Mouse (Mus musculus): Measurements from ENCODE around the gene Ucp1. TPM values are rescaled to one million over a fixed set of nuclear protein-coding genes. Genes with fewer than 3 reads are reported as not detected.

Ucp1 gene
- total and polyA plus RNA-seq, 2 experiments from 2014 or later = 0.15 TPM; not detected in 1

DNA sequence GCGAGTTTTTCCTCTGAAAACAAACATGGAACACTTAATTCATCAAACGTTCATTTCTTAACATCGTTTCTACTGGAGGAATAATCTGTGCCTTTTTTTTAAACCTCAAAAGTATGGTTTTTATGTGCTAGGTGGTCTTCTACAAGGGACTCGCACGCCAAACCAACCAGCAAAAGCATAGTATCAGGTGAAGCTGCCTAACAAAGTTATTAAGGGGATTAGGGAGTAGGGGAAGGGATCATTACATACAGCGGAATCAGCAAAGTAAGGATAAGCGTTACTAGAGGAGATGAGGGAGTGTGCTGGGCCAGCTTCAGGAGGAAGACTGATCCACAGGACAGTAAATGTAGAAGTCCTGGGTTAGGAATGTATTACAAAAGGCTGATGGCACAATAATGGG lies 42.7 kb downstream of the Ucp1 start:
- ATAC-seq (ENCODE audit: low FRiP score) (no peak), DNase-seq (ENCODE audit: low spot score) (no peak)
- no peak overlapping the region for H3K9ac ChIP-seq (replicated peaks; ENCODE audit: low read length, poor library complexity, severe bottlenecking)
- no peaks in the 10 kb centered on the region for H3K9me3 ChIP-seq (ENCODE audit: low read length)
- H3K4me1 ChIP-seq (ENCODE audit: insufficient read depth, low read length) = peaks cover 2% of the 10 kb centered on the region; the same call in 1 of the 2 replicates
- TF ChIP-seq CTCF (IDR thresholded peaks at IDR 0.05) = no peak
- H3K27ac ChIP-seq (ENCODE audit: low read depth, low read length) = no peak overlapping the region
- 0 out of 2 replicates have a peak, but pooled peaks cover 7% of the 10 kb centered on the region for H3K36me3 ChIP-seq (ENCODE audit: insufficient read depth, low read length)
- 6% methylated on average over 7 of the region's 7 CpGs for WGBS
- H3K4me3 ChIP-seq (ENCODE audit: low read depth, low read length) = peak overlapping the region; percentile 82
- peak overlapping the region; percentile 84 for H3K4me2 ChIP-seq (ENCODE audit: low read depth, low read length, poor library complexity, severe bottlenecking)
- no peaks in the 10 kb centered on the region for H3K27me3 ChIP-seq (ENCODE audit: insufficient read depth, low read length)

DNA sequence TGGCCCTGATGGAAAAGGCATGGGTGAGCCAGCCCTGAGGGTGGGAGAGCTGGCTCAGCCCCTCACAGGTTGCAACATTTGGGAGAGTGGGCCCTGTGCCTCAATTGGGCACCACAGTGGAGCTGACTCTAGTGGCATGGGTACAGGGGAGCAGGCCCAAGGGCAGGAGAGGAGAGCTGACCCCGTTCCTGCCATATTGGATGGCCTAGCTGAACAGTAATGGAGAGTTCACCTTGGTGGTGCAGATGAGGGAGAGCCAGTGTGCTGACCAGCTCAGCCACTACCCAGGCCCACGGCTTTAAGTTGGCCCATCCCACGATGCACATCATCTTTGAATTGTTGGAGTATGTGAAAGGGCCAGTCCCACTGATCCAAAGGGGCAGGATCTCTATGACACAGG lies 51.9 kb downstream of the Ucp1 start:
- WGBS = 86% methylated on average over 3 of the region's 3 CpGs

DNA sequence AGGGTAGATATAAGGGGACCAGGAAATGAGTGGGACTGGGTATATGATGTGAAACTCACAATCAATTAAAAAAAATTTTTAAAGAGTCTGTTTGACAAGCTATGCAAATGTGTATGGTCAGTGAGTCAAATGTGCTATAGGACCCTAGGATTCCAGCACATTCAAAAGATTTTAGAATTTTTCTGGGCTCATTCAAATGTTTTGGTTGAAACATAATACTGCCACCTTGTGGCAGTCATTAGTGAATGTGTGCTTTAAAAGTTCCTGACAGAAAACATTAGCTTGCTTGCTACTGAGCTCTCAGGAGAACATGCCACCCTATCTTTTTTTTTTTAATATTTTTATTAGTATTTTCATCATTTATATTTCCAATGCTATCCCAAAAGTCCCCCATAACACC lies 52.5 kb downstream of the Ucp1 start:
- ATAC-seq (ENCODE audit: low FRiP score) (no peak), DNase-seq (ENCODE audit: low spot score) (peak; percentile 67)
- H3K27ac ChIP-seq (ENCODE audit: low read depth, low read length) = no peak overlapping the region
- peak; percentile 69 for TF ChIP-seq CTCF (IDR thresholded peaks at IDR 0.05)
- no peaks in the 10 kb centered on the region for H3K4me1 ChIP-seq (ENCODE audit: insufficient read depth, low read length)
- no peak overlapping the region for H3K9ac ChIP-seq (replicated peaks; ENCODE audit: low read length, poor library complexity, severe bottlenecking)
- H3K9me3 ChIP-seq (ENCODE audit: low read length) = no peaks in the 10 kb centered on the region
- no peaks in the 10 kb centered on the region for H3K36me3 ChIP-seq (ENCODE audit: insufficient read depth, low read length)
- no peaks in the 10 kb centered on the region for H3K27me3 ChIP-seq (ENCODE audit: insufficient read depth, low read length)
- H3K4me2 ChIP-seq (ENCODE audit: low read depth, low read length, poor library complexity, severe bottlenecking) = no peak overlapping the region
- no peak overlapping the region for H3K4me3 ChIP-seq (ENCODE audit: low read depth, low read length)

More for the DNA sequence above, 51.9 kb downstream of the Ucp1 start:
- H3K4me2 ChIP-seq (ENCODE audit: low read depth, low read length, poor library complexity, severe bottlenecking) = no peak overlapping the region
- DNase-seq (ENCODE audit: low spot score) (no peak), ATAC-seq (ENCODE audit: low FRiP score) (no peak; the same call in 1 of the 2 replicates)
- H3K27ac ChIP-seq (ENCODE audit: low read depth, low read length) = no peak overlapping the region
- H3K36me3 ChIP-seq (ENCODE audit: insufficient read depth, low read length) = no peaks in the 10 kb centered on the region
- no peak overlapping the region for H3K9ac ChIP-seq (replicated peaks; ENCODE audit: low read length, poor library complexity, severe bottlenecking)
- H3K9me3 ChIP-seq (ENCODE audit: low read length) = no peaks in the 10 kb centered on the region
- no peak overlapping the region for H3K4me3 ChIP-seq (ENCODE audit: low read depth, low read length)
- H3K4me1 ChIP-seq (ENCODE audit: insufficient read depth, low read length) = no peaks in the 10 kb centered on the region
- TF ChIP-seq CTCF (IDR thresholded peaks at IDR 0.05) = no peak
- no peaks in the 10 kb centered on the region for H3K27me3 ChIP-seq (ENCODE audit: insufficient read depth, low read length)

Other genes starting within 250 kb of the Ucp1 start
- 128 and 135 TPM in 2 replicates for gene Tbc1d9, start 125.0 kb upstream of the Ucp1 start, total RNA-seq (2014; rRNA removed)
- gene Tbc1d9, start 125.0 kb upstream of the Ucp1 start, polyA plus RNA-seq (2015; fragmentation: Nextera tagmentation; extraction: Ambion mirVana) = 16.7 and 18.6 TPM in 2 replicates
- 2.1 and 3.3 TPM in 2 replicates for gene Gm10645, start 124.2 kb upstream of the Ucp1 start, total RNA-seq (2014; rRNA removed)
- gene Gm10645, start 124.2 kb upstream of the Ucp1 start, polyA plus RNA-seq (2015; fragmentation: Nextera tagmentation; extraction: Ambion mirVana) = 7.4 and 11.1 TPM in 2 replicates
- gene Elmod2, start 42.1 kb downstream of the Ucp1 start, total RNA-seq (2014; rRNA removed) = 22.8 and 26.0 TPM in 2 replicates
- 12.9 and 13.5 TPM in 2 replicates for gene Elmod2, start 42.1 kb downstream of the Ucp1 start, polyA plus RNA-seq (2015; fragmentation: Nextera tagmentation; extraction: Ambion mirVana)
- gene Mgat4d, start 58.1 kb downstream of the Ucp1 start, total RNA-seq (2014; rRNA removed) = not detected in 2 replicates
- not detected in 2 replicates for gene Mgat4d, start 58.1 kb downstream of the Ucp1 start, polyA plus RNA-seq (2015; fragmentation: Nextera tagmentation; extraction: Ambion mirVana)
- gene Clgn, start 99.5 kb downstream of the Ucp1 start, total RNA-seq (2014; rRNA removed) = 5.6 and 7.4 TPM in 2 replicates
- gene Clgn, start 99.5 kb downstream of the Ucp1 start, polyA plus RNA-seq (2015; fragmentation: Nextera tagmentation; extraction: Ambion mirVana) = 11.4 and 11.6 TPM in 2 replicates
- gene Scoc, start 168.0 kb downstream of the Ucp1 start, total RNA-seq (2014; rRNA removed) = 319 and 385 TPM in 2 replicates
- gene Scoc, start 168.0 kb downstream of the Ucp1 start, polyA plus RNA-seq (2015; fragmentation: Nextera tagmentation; extraction: Ambion mirVana) = 483 and 520 TPM in 2 replicates
- gene Olfr370, start 245.4 kb downstream of the Ucp1 start, total RNA-seq (2014; rRNA removed) = not detected in 2 replicates
- not detected in 2 replicates for gene Olfr370, start 245.4 kb downstream of the Ucp1 start, polyA plus RNA-seq (2015; fragmentation: Nextera tagmentation; extraction: Ambion mirVana)